Mouse (Mus musculus) neural tube, embryonic 11.5 days (tissue): ENCODE measurements at regions not wholly inside any gene's neighbourhood (a gene's known extent, or its start where the extent isn't known, plus 50 kb on each side); places are given as distances from the start of the nearest gene placed in this dataset.
A peak's percentile ranks its signal among the peaks of the same experiment; 100 is the strongest.

Experiments used
- ATAC-seq: fragments of 200-750 bp; cut with Nextera tagmentation; 2 replicates; pipeline ENCODE4 v1.8.0; 2017; ENCODE audit warnings: moderate number of reproducible peaks, mild to moderate bottlenecking, moderate TSS enrichment, moderate library complexity; ENCODE audit not compliant: insufficient read depth, low FRiP score, low TSS enrichment
- DNase-seq: peaks from one replicate; pipeline ENCODE4 v3.0.0-alpha.2; 2015; ENCODE audit warnings: low spot score
- H3K27ac ChIP-seq: fragments of 300-500 bp; sonication (generic); 2 replicates; pipeline ENCODE4 v1.5.1; 2014; ENCODE audit warnings: low read depth, mild to moderate bottlenecking, low read length
- H3K27me3 ChIP-seq: fragments of 300-500 bp; sonication (generic); 2 replicates; pipeline ENCODE4 v1.6.1; 2014; ENCODE audit warnings: mild to moderate bottlenecking, low read length, mixed read lengths; ENCODE audit not compliant: control insufficient read depth, insufficient read depth
- H3K36me3 ChIP-seq: fragments of 300-500 bp; sonication (generic); 2 replicates; pipeline ENCODE4 v1.6.1; 2014; ENCODE audit warnings: mild to moderate bottlenecking, low read length, moderate library complexity, mixed read lengths; ENCODE audit not compliant: control insufficient read depth, insufficient read depth
- H3K4me1 ChIP-seq: fragments of 300-500 bp; sonication (generic); 2 replicates; pipeline ENCODE4 v1.6.1; 2014; ENCODE audit warnings: low read length, mixed read lengths; ENCODE audit not compliant: control insufficient read depth, insufficient read depth
- H3K4me2 ChIP-seq: fragments of 300-500 bp; sonication (generic); 2 replicates; pipeline ENCODE4 v1.6.1; 2014; ENCODE audit warnings: low read depth, mild to moderate bottlenecking, moderate library complexity
- H3K4me3 ChIP-seq: fragments of 300-500 bp; sonication (generic); 2 replicates; pipeline ENCODE4 v1.5.1; 2014; ENCODE audit warnings: low read depth, low read length
- H3K9ac ChIP-seq: fragments of 300-500 bp; sonication (generic); 2 replicates; pipeline ENCODE4 v1.6.1; 2014; ENCODE audit warnings: mild to moderate bottlenecking, low read length
- H3K9me3 ChIP-seq: fragments of 300-500 bp; sonication (generic); 2 replicates; pipeline ENCODE4 v1.6.1; 2016; ENCODE audit warnings: low read length; ENCODE audit not compliant: control insufficient read depth
- WGBS: fragments of 180-500 bp; shearing (Covaris S2); extraction: QIAGEN DNeasy Blood & Tissue Kit; methylation state at CpG from one replicate; pipeline ENCODE4 v1.1.7; 2014; 5-methylcytosine and 5-hydroxymethylcytosine counted together

DNA sequence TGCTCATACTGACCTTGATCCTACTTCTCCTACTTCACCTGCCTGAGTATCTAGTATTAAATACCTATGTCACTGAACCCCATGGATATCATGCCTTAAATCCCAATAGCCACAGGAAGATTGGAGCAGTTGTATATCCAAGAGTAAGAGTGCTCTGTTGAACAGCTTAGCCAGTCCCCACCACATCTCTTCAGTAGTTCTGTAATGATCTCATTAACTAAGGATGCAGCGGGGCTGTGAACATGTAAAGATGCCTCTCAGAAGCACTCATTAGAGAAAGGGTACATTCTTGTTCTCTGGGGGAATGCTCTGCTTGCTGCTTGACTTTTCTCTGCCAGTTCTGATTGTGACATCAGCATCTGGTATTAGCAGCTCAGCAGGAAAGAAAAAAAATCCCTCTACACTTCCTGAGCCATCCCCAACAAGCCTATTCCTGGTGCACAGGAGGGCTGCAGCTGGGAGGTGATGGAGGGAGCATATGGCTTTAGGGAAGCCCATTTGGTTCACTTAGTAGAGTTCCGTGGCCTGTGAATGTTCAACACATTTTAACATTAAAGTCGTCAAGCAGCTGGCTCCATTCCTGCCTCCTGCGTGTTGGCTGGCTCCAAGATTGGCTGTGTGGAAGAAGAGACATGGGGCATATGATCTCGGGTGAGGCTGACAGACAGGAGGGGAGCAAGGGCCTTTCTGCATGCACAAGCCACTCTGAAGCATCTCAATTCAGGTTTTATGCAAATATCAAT lies 613.1 kb upstream of the Auts2 start:
- H3K9me3 ChIP-seq, result 0 out of 2 replicates have a peak, but pooled peaks cover 2% of the 10 kb centered on the region
- H3K9ac ChIP-seq, result no peak overlapping the region
- no peak overlapping the region for H3K27ac ChIP-seq
- H3K4me1 ChIP-seq, result no peaks in the 10 kb centered on the region
- no peak overlapping the region for H3K4me3 ChIP-seq
- H3K27me3 ChIP-seq, result no peaks in the 10 kb centered on the region
- DNase-seq (no peak), ATAC-seq (no peak)
- H3K36me3 ChIP-seq, result no peaks in the 10 kb centered on the region
- H3K4me2 ChIP-seq, result no peak overlapping the region
- 57% methylated on average over 5 of the region's 5 CpGs for WGBS

DNA sequence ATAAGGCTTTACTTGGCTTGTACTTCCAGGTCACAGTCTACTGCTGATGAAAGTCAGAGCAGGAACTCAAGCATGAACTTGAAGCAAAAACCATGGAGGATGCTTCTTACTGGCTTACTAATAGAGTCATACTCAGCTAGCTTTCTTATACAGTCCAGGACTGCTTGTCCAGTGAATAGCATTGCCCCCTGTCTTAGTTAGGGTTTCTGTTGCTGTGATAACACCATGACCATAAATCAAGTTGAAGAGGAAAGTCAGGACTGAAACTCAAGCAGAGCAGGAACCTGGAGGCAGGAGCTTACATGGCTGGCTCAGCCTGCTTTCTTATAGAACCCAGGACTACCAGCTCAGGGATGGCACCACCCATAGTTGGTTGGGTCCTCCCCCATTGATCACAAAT lies 602.9 kb upstream of the Auts2 start:
- no peak overlapping the region for H3K27ac ChIP-seq
- DNase-seq, result no peak
- no peak overlapping the region for H3K4me3 ChIP-seq
- ATAC-seq, result no peak
- no peak overlapping the region for H3K4me2 ChIP-seq
- no peaks in the 10 kb centered on the region for H3K36me3 ChIP-seq
- H3K27me3 ChIP-seq, result no peaks in the 10 kb centered on the region
- H3K9me3 ChIP-seq, result no peaks in the 10 kb centered on the region
- H3K9ac ChIP-seq, result no peak overlapping the region
- H3K4me1 ChIP-seq, result no peaks in the 10 kb centered on the region

DNA sequence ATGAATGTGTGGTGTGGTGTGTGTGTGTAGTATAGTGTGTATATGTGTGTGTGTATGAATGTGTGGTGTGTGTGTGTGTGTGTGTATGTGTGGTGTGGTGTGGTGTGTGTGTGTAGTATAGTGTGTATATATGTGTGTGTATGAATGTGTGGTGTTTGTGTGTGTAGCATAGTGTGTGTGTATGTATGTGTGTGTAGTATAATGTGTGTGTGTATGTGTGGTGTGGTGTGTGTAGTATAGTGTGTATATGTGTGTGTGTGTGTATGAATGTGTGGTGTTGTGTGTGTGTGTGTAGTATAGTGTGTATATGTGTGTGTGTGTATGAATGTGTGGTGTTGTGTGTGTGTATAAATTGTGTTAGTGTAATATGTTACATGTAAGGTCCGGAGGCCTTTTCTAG lies 600.5 kb upstream of the Auts2 start:
- H3K27ac ChIP-seq, result no peak overlapping the region
- no peaks in the 10 kb centered on the region for H3K36me3 ChIP-seq
- no peak overlapping the region for H3K4me2 ChIP-seq
- H3K4me1 ChIP-seq, result no peaks in the 10 kb centered on the region
- H3K27me3 ChIP-seq, result no peaks in the 10 kb centered on the region
- ATAC-seq (no peak), DNase-seq (no peak)
- H3K9me3 ChIP-seq, result no peaks in the 10 kb centered on the region
- no peak overlapping the region for H3K4me3 ChIP-seq
- WGBS, result 100% methylated on average over 1 of the region's 1 CpGs
- H3K9ac ChIP-seq, result no peak overlapping the region

DNA sequence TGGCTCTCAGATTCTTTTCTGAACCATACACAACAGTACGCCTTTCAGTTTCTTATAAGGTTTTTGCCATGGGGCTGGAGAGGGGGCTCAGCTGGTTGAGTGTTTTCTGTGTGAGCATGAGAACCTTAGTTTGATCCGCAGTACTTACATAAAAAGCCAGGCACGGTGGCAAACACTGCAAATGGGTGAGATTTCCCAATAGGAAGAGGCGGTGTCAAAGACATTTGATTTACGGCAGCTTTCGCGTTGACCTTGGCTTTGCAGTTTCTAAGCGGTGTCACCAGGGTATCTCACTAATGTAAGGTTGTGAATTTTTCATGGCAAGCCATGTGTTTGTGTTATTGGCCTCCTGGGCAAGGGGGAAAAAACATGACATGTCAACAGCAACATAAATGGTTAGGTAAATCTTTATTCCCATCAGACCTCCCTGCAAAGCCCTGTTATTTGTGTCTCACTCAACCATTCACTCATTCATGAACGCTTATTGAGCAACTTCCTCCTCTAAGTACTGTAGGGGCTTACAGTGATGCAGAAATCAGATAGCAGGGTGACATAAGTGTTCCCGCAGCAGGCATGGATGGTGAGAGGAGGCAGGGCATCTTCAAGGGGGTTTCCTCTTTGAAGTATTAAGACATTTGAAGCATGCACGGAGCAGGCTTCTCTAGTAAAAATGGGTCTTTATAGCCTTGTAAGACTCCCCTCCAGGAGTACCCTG lies 599.4 kb upstream of the Auts2 start:
- Histone ChIP-seq H3K9ac (no peak overlapping the region), H3K4me2 (no peak overlapping the region), H3K9me3 (no peaks in the 10 kb centered on the region), H3K36me3 (no peaks in the 10 kb centered on the region), H3K27me3 (no peaks in the 10 kb centered on the region), H3K4me3 (no peak overlapping the region), H3K4me1 (no peaks in the 10 kb centered on the region), H3K27ac (no peak overlapping the region)
- DNase-seq, result peak; percentile 42
- ATAC-seq, result no peak
- WGBS, result 73% methylated on average over 11 of the region's 11 CpGs

DNA sequence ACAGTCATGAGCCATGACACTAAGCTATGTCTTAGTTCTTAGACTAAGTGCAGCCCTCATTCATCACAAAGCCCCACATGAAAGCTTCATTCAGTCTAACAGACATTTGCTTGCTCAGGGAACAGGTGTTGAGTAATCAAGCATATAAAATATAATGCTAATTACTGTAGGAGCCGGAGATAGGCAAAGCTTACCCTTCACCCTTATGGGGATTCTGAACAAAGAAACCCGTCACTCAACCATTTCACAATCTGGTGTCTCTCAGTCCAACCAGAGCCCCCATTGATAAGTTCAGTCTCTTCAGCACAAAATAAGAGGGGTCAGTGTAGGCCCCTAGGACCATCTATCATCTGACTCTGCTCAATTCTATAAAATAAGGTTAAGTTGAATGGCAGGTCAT lies 587.9 kb upstream of the Auts2 start:
- Histone ChIP-seq H3K4me1 (no peaks in the 10 kb centered on the region), H3K9me3 (no peaks in the 10 kb centered on the region), H3K4me2 (no peak overlapping the region), H3K4me3 (no peak overlapping the region), H3K27me3 (no peaks in the 10 kb centered on the region), H3K36me3 (no peaks in the 10 kb centered on the region), H3K27ac (no peak overlapping the region), H3K9ac (no peak overlapping the region)
- ATAC-seq (no peak), DNase-seq (no peak)
- 58% methylated on average over 2 of the region's 2 CpGs for WGBS

DNA sequence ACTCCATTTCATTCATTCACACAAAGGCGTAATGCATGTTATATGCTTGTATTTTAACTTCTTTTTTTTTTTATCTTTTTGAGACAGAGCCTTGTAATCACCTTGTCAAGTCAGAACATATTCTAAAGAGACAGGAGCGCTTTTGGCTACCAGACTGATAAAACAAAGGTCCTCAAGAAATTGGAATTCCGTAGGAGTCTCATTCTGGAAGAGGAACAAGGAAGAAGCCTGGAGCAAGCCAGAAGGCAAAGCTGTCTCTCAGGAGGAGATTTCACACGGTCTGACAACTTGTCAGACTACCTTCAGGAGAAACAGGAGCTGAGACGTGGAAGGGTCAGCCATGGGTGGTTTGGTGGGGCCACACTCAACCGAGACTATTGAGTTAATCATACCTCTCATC lies 587.2 kb upstream of the Auts2 start:
- H3K36me3 ChIP-seq, result no peaks in the 10 kb centered on the region
- no peaks in the 10 kb centered on the region for H3K27me3 ChIP-seq
- ATAC-seq, result no peak
- no peak overlapping the region for H3K4me2 ChIP-seq
- no peaks in the 10 kb centered on the region for H3K9me3 ChIP-seq
- no peaks in the 10 kb centered on the region for H3K4me1 ChIP-seq
- H3K27ac ChIP-seq, result no peak overlapping the region
- H3K9ac ChIP-seq, result no peak overlapping the region
- no peak for DNase-seq
- 80% methylated on average over 6 of the region's 6 CpGs for WGBS
- H3K4me3 ChIP-seq, result no peak overlapping the region

DNA sequence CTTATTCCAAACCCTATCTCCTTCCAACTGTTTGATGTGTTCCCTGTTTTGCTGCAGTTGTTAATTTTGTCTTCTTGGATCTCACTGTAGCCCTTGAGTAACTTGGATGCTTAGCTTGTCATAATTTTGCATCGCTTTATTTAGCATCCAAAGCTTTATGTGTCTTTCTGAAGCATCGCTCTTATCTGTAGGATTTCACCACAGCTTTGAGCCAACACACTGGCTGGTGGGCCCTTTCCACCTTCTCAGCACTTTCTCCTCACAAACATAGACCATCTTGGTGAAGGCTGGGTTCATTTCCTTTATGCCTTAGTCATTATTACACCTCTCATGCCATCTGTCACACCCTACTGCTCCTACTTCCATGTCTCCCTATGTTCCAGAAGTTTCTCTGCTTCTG lies 581.1 kb upstream of the Auts2 start:
- no peak overlapping the region for H3K9ac ChIP-seq
- H3K4me3 ChIP-seq, result no peak overlapping the region
- DNase-seq (no peak), ATAC-seq (no peak)
- no peaks in the 10 kb centered on the region for H3K27me3 ChIP-seq
- no peak overlapping the region for H3K27ac ChIP-seq
- no peaks in the 10 kb centered on the region for H3K36me3 ChIP-seq
- H3K9me3 ChIP-seq, result no peaks in the 10 kb centered on the region
- no peak overlapping the region for H3K4me2 ChIP-seq
- no peaks in the 10 kb centered on the region for H3K4me1 ChIP-seq
- 97% methylated on average over 2 of the region's 2 CpGs for WGBS

DNA sequence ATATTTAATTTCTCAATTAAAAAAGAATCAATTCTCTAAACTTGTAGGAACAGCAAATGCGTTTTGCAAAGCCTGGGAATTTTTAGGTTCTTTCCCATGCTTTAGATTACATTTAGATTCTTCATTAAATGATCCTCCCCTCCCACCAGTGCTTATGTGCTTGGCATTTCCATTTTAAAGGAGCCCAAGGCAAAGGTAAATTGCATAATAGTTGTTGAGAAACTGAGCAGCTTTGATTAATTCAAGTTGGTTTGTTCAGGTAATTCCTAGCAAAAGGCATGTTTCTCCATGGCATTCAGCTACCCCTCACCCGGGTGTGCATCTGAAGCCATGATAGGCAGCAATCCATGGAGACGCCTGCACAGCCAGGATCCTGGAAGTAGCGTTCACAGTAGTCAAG lies 570.8 kb upstream of the Auts2 start:
- no peak overlapping the region for H3K4me2 ChIP-seq
- H3K4me3 ChIP-seq, result no peak overlapping the region
- no peaks in the 10 kb centered on the region for H3K4me1 ChIP-seq
- no peaks in the 10 kb centered on the region for H3K27me3 ChIP-seq
- no peaks in the 10 kb centered on the region for H3K9me3 ChIP-seq
- ATAC-seq, result no peak
- H3K9ac ChIP-seq, result no peak overlapping the region
- no peak overlapping the region for H3K27ac ChIP-seq
- H3K36me3 ChIP-seq, result no peaks in the 10 kb centered on the region
- 87% methylated on average over 4 of the region's 4 CpGs for WGBS
- no peak for DNase-seq

DNA sequence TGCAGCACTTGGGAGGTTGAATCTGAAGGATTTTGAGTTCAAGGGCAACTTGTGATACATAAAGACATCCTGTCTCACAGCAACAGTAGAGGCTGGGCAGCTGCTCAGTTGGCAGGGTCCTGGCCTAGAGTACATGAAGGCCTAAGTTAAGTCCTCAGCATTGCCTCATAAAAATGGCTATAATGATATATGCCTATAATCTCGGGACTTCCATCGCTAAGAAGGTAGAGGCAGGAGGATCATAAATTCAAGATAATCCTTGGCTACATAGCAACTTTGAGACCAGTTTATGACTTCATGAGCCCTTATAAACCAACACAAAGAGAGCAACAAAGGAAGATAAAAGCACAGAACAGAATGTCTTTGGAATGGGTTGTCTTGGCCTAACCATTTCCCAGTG lies 570.0 kb upstream of the Auts2 start:
- DNase-seq, result no peak
- no peaks in the 10 kb centered on the region for H3K9me3 ChIP-seq
- WGBS, result 64% methylated on average over 2 of the region's 2 CpGs
- no peak overlapping the region for H3K9ac ChIP-seq
- H3K36me3 ChIP-seq, result no peaks in the 10 kb centered on the region
- H3K4me3 ChIP-seq, result no peak overlapping the region
- no peaks in the 10 kb centered on the region for H3K4me1 ChIP-seq
- no peak overlapping the region for H3K27ac ChIP-seq
- H3K27me3 ChIP-seq, result no peaks in the 10 kb centered on the region
- ATAC-seq, result no peak
- H3K4me2 ChIP-seq, result no peak overlapping the region
